Mouse (Mus musculus): ENCODE results near the gene Klhl15.

Gene Klhl15

GRCm38 (mm10) chrX:94234532-94235189 is at the start of gene Klhl15:
Gene Klhl15 (plus strand): TSS chrX:94234599.
- peak; percentile 83 for DNase-seq (ENCODE audit: low spot score)

GRCm38 (mm10) chrX:94185156-94185555 is 49.2 kb upstream of the Klhl15 start:
- DNase-seq (ENCODE audit: low spot score) = peak; percentile 48

GRCm38 (mm10) chrX:94193901-94194300 is 40.5 kb upstream of the Klhl15 start:
- peak; percentile 61 for DNase-seq (ENCODE audit: low spot score)

GRCm38 (mm10) chrX:94197789-94198188 is 36.6 kb upstream of the Klhl15 start:
- DNase-seq (ENCODE audit: low spot score) = peak; percentile 21

- DNase-seq (ENCODE audit: low spot score) = no peak
Measured at GRCm38 (mm10) chrX:94212264-94212596, 22.2 kb upstream of the Klhl15 start.

GRCm38 (mm10) chrX:94212597-94213321 is 21.6 kb upstream of the Klhl15 start, which contains the start of gene Eif2s3x:
Gene Eif2s3x (minus strand): TSS chrX:94212862.
- peak; percentile 91 for DNase-seq (ENCODE audit: low spot score)

GRCm38 (mm10) chrX:94213384-94213783 is 21.0 kb upstream of the Klhl15 start:
- no peak for DNase-seq (ENCODE audit: low spot score)

GRCm38 (mm10) chrX:94233432-94233831 is 967 bp upstream of the Klhl15 start:
- DNase-seq (ENCODE audit: low spot score) = no peak

- no peak for DNase-seq (ENCODE audit: low spot score)
Measured at GRCm38 (mm10) chrX:94233936-94234531, 365 bp upstream of the Klhl15 start.

GRCm38 (mm10) chrX:94235190-94235555 is 774 bp downstream of the Klhl15 start:
- DNase-seq (ENCODE audit: low spot score) = peak; percentile 46

- DNase-seq (ENCODE audit: low spot score) = no peak
Measured at GRCm38 (mm10) chrX:94235601-94236000, 1.2 kb downstream of the Klhl15 start.

- DNase-seq (ENCODE audit: low spot score) = peak; percentile 75
Measured at GRCm38 (mm10) chrX:94288923-94289322, 54.5 kb downstream of the Klhl15 start.

GRCm38 (mm10) chrX:94302928-94303327 is 68.5 kb downstream of the Klhl15 start:
- DNase-seq (ENCODE audit: low spot score) = no peak

- no peak for DNase-seq (ENCODE audit: low spot score)
Measured at GRCm38 (mm10) chrX:94321036-94321902, 86.9 kb downstream of the Klhl15 start.

All from retina, embryonic 14.5 days (tissue).